Mouse (Mus musculus) olfactory bulb, adult 2 months (tissue): ENCODE results near the gene Fcmr.

Source experiments
- CTCF ChIP-seq: fragments of 200-500 bp; IDR thresholded peaks from 2 replicates; pipeline ENCODE4 v1.5.1; 2012; ENCODE audit warnings: low read depth, mild to moderate bottlenecking, low read length, moderate library complexity; ENCODE audit not compliant: insufficient read depth
- POLR2A ChIP-seq: fragments of 200-500 bp; IDR thresholded peaks from 2 replicates; pipeline ENCODE4 v1.6.1; 2012; ENCODE audit warnings: mild to moderate bottlenecking, low read depth, low read length, moderate library complexity; ENCODE audit not compliant: insufficient read depth

GRCm38 (mm10) chr1:130872912-130873311, 7.4 kb downstream of the Fcmr start:
- TF ChIP-seq POLR2A, result no peak
- no peak for TF ChIP-seq CTCF
